Mouse (Mus musculus) brown adipose tissue, adult 24 weeks (tissue): ENCODE data around the gene Cdk8. TPM values are rescaled to one million over a fixed set of nuclear protein-coding genes. Genes with fewer than 3 reads are reported as not detected.

Experiments
- H3K27ac ChIP-seq: fragments of 200-500 bp; replicated peaks from 2 replicates; pipeline ENCODE4 v1.5.1; 2012; ENCODE audit warnings: low read depth, mild to moderate bottlenecking, low read length
- H3K4me1 ChIP-seq: fragments of 200-500 bp; 2 replicates; pipeline ENCODE4 v1.6.1; 2012; ENCODE audit warnings: low read length, mixed read lengths; ENCODE audit not compliant: control insufficient read depth, insufficient read depth, insufficient read length
- H3K4me3 ChIP-seq: fragments of 200-500 bp; 2 replicates; pipeline ENCODE4 v1.5.1; 2012; ENCODE audit warnings: low read depth, mild to moderate bottlenecking, low read length, moderate library complexity; ENCODE audit not compliant: insufficient read depth
- polyA plus RNA-seq: library from polyadenylated mRNA; stranded (reverse); fragments of >200 nt; gene quantifications from 2 replicates; pipeline ENCODE4 v1.2.4, GENCODE M21; 2012; ENCODE audit not compliant: missing spikeins, insufficient read depth, insufficient read length

Cdk8 gene
- polyA plus RNA-seq, 1 experiment: 17.8 TPM

DNA sequence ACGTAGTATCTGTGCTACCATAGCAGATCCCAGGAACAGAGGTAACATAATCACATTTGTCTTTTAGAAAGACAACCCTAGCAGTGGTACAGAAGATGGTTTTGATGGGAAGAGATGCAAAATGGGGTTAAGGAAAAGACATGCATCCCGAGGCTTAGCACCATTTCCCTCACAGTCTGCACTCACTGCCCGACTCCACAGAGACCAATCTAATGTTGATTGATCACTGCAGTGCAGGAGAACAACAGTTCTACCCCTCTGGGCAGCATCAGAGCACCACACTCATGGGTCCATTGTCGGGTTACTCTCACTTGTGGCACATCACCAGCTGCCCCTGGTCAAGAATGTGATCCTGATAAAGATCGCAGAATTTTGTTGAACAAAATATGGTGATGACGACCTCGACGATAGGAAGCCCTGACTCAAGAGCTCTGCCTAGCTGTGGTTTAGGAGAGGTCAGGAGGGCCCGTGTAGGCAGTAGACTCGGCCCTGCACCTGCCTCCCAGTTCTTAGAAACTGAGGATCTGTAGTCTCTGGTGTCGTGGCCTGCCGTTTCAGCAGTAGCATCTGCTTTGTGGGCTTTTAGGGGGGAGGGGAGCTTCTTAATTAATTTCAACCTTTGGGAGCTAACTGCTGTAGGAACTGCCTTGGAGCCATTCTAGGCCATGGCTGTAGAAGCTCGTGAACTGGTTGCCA is 51.0 kb downstream of the Cdk8 start:
- no peak overlapping the region for H3K27ac ChIP-seq
- H3K4me1 ChIP-seq: no peaks in the 10 kb centered on the region
- no peak overlapping the region for H3K4me3 ChIP-seq

DNA sequence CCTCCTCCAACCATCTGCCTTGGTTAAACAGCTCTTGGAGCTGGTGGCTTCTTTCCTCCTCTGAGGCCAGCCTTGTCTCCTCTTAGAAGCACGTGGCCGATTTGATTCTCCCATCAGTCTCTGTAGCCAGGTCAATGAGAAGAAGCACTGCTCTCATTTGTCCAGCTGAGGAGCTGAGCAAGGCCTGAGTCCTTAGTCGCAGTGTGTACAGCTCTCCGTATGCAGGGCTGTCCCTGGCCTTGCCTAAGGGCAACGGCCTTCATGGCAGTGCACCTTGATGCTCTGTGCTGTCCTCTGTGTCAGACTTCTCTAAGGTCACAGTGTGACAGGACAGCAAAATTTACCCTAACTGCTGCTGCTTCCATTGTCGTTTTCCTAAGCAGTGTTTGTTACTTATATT is 52.9 kb downstream of the Cdk8 start:
- no peak overlapping the region for H3K27ac ChIP-seq
- no peak overlapping the region for H3K4me3 ChIP-seq
- no peaks in the 10 kb centered on the region for H3K4me1 ChIP-seq

GRCm38 (mm10) chr5:146287416-146287815 is 56.4 kb downstream of the Cdk8 start:
- H3K4me3 ChIP-seq: no peak overlapping the region

GRCm38 (mm10) chr5:146288048-146288501 is 57.0 kb downstream of the Cdk8 start:
- Histone ChIP-seq H3K4me3 (no peak overlapping the region), H3K27ac (no peak overlapping the region), H3K4me1 (no peaks in the 10 kb centered on the region)

More at GRCm38 (mm10) chr5:146287416-146287815, 56.4 kb downstream of the Cdk8 start:
- Histone ChIP-seq H3K4me1 (no peaks in the 10 kb centered on the region), H3K27ac (no peak overlapping the region)

GRCm38 (mm10) chr5:146289921-146290320 is 58.9 kb downstream of the Cdk8 start:
- no peak overlapping the region for H3K27ac ChIP-seq
- no peaks in the 10 kb centered on the region for H3K4me1 ChIP-seq
- no peak overlapping the region for H3K4me3 ChIP-seq

DNA sequence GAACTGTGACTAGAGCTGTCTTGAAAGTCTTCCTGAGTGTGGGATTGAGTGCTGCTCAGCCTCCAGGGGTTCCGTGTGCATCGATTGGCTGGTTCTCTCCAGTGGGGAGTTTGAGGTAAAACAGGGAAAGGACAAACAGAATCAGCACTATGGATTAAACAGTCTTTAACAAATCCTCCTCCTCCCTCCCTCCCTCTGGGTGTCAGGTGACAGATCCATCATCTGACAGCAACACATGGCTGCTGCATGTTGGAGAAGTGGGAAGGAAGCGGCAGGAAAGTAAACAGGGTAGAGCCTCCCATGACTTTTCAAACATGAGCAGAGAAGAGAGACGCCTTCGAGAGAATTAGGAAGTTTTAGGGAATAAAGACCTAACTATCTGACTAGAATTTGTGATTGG is 59.4 kb downstream of the Cdk8 start:
- Histone ChIP-seq H3K4me1 (no peaks in the 10 kb centered on the region), H3K27ac (no peak overlapping the region)

DNA sequence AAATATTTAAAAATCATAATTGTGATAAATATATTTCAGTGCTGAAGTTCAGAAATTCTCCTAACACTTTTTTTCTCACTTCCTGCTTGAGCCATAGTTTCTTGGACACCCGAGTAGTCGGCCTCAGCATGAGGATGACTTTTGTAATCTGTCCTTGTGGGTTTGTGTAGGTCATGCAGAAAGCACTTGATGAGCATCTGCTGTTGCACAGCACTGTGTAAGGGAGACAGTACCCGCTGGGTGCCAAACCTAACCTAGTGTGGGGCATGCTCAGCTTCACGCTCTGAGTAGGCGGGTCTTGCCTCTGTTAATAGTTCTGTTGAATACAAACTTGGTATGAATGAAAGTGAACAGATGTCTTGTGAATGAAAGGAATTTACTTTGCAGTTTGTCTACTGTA is 60.5 kb downstream of the Cdk8 start:
- H3K4me3 ChIP-seq: no peak overlapping the region
- H3K4me1 ChIP-seq: no peaks in the 10 kb centered on the region
- H3K27ac ChIP-seq: no peak overlapping the region

More for the DNA sequence above, 59.4 kb downstream of the Cdk8 start:
- H3K4me3 ChIP-seq: no peak overlapping the region

GRCm38 (mm10) chr5:146292896-146293680 is 62.1 kb downstream of the Cdk8 start:
- no peak overlapping the region for H3K27ac ChIP-seq
- H3K4me1 ChIP-seq: no peaks in the 10 kb centered on the region
- no peak overlapping the region for H3K4me3 ChIP-seq

DNA sequence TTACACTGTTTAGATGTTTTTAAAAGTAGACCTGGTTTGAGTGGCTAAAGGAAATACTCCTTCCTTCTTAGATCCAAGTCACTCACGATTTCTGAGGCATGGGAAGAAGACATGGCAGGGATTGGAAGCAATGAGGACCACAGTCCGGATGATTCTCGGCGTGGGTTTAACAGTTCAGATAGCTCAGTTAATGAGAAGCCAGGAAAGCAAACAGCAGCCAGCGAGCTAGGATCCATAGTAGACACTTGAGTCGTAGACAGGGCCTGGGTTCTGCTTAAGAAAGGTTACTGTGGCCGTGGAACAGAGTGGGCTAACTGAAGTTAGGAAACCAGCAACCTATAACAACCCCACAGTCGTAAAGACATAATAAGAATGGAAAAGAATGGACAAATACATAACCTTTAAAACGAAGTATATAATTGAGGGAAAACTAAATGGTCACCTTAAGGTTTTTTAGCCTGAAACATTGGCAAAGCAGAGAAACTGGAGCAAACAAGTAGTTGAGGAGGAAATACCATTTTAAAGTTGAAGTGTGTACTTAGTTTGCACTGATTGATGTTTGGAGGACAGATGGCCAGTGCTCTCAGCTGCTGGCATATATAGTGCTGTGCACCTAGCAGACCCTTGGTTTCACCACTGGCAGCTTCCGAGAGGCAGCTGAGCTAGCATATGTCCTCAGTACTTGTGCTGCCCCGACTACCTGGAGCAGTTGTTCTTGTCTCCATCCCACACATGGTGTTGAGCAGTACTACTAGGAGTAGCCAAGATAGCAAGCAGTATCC is 63.1 kb downstream of the Cdk8 start:
- H3K4me3 ChIP-seq: no peak overlapping the region
- no peak overlapping the region for H3K27ac ChIP-seq
- H3K4me1 ChIP-seq: no peaks in the 10 kb centered on the region

DNA sequence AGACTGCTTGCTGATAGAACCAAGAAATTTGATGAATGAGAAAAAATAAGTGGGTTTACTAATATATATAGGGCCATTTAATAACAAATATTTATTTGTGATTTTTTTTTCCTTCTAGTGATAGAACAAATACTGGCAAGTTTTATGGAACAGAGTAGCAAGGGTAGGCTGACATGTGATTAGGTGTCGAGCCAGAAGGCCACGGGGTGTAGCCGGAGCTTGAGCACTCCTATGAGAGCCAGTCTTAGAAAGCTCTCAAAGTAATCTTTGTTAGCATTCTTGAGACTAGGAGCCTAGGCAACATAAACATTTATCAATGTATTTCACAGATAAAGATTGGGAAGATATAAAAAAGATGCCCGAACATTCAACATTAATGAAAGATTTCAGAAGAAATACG is 63.8 kb downstream of the Cdk8 start:
- Histone ChIP-seq H3K4me3 (no peak overlapping the region), H3K27ac (no peak overlapping the region), H3K4me1 (no peaks in the 10 kb centered on the region)

DNA sequence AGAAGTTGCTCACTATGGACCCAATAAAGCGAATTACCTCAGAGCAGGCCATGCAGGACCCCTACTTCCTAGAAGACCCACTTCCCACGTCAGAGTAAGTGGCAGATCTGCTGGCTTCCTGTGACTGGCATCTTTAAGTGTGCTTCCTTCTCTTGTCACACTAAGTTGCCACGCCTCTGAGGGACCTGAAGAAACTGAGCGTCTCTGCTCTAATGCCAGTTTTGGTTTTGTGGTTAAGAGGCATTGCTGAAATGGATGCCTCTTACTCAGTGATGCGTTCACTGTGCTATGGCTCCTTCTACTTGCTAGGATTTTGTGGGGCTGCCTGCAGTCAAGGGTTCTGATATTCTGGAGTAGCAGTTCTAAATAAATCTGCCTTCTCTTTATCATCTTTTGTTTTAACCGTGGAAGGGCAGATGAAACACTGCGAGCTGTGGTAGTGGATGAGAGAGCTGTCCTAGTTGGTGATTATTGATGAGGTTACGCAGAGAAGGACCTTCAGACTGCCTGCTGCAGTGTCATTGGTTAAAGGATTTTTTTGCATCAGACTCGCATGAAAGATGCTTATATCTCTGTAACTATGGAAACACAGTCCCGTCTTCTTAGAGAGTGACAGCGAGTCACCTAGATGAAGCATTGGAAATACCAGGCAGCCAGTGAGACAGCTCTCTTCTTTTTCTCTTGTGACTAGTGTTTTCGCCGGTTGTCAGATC is 67.9 kb downstream of the Cdk8 start:
- no peak overlapping the region for H3K27ac ChIP-seq
- no peaks in the 10 kb centered on the region for H3K4me1 ChIP-seq
- H3K4me3 ChIP-seq: no peak overlapping the region

GRCm38 (mm10) chr5:146299520-146299870 is 68.5 kb downstream of the Cdk8 start:
- Histone ChIP-seq H3K4me1 (no peaks in the 10 kb centered on the region), H3K27ac (no peak overlapping the region), H3K4me3 (no peak overlapping the region)

- Histone ChIP-seq H3K4me1 (no peaks in the 10 kb centered on the region), H3K27ac (no peak overlapping the region), H3K4me3 (no peak overlapping the region)
Measured at GRCm38 (mm10) chr5:146303470-146303869, 72.4 kb downstream of the Cdk8 start.

- Histone ChIP-seq H3K4me1 (no peaks in the 10 kb centered on the region), H3K4me3 (no peak overlapping the region), H3K27ac (no peak overlapping the region)
Measured at GRCm38 (mm10) chr5:146307046-146307743, 76.2 kb downstream of the Cdk8 start.
